Mouse (Mus musculus) cortical plate, adult 2 months (tissue): ENCODE data around the gene Prickle1. TPM values are rescaled to one million over a fixed set of nuclear protein-coding genes. Genes with fewer than 3 reads are reported as not detected.
A peak's percentile ranks its signal among the peaks of the same experiment; 100 is the strongest.

ENCODE experiments used
- H3K27ac ChIP-seq: fragments of 200-500 bp; 2 replicates; pipeline ENCODE4 v1.5.1; 2012; ENCODE audit warnings: low read length, control low read depth, inconsistent platforms; ENCODE audit not compliant: insufficient read depth
- H3K4me1 ChIP-seq: fragments of 200-500 bp; 2 replicates; pipeline ENCODE4 v1.6.1; 2011; ENCODE audit warnings: low read length; ENCODE audit not compliant: control insufficient read depth, insufficient read depth
- H3K4me3 ChIP-seq: fragments of 200-500 bp; 2 replicates; pipeline ENCODE4 v1.5.1; 2011; ENCODE audit warnings: mild to moderate bottlenecking, low read length, control low read depth; ENCODE audit not compliant: insufficient read depth
- CTCF ChIP-seq: fragments of 200-500 bp; IDR thresholded peaks from 2 replicates; pipeline ENCODE4 v1.5.1; 2011; ENCODE audit warnings: mild to moderate bottlenecking, control low read depth, low read length; ENCODE audit not compliant: insufficient read depth; ENCODE audit errors: extremely low read depth
- POLR2A ChIP-seq: fragments of 200-500 bp; IDR thresholded peaks from 2 replicates; pipeline ENCODE4 v1.6.1; 2011; ENCODE audit warnings: mild to moderate bottlenecking, low read length, control low read depth; ENCODE audit not compliant: insufficient read depth; ENCODE audit errors: extremely low read depth
- polyA plus RNA-seq: library from polyadenylated mRNA; depleted of rRNA; stranded (reverse); fragments of >200 nt; gene quantifications from 2 replicates; pipeline ENCODE4 v1.2.3, GENCODE M21; 2012

Gene Prickle1
- polyA plus RNA-seq, 1 experiment, result 51.8 TPM

DNA sequence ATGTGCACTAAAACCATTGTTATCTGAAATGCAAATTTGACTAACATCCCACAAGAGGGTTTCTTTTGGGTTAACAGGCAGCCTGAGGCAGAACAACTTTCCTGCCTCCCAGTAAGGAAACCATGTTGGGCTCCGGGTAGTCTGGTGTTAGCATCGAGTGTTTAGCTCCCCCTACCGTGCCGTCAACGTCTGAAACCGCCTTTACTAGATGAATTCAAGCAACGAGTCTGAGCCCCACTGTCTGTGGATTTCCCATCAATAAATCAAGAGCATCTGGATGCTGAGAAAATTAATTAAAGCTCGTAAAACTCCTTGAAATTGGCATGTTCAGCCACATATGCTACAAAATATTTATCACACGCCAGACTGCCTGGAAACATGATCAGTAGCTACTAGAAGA, 15.8 kb downstream of the Prickle1 start:
- peak; percentile 29; the same call in 1 of the 2 replicates for TF ChIP-seq CTCF
- TF ChIP-seq POLR2A, result no peak
- Histone ChIP-seq H3K27ac (no peak overlapping the region), H3K4me3 (no peak overlapping the region), H3K4me1 (peaks cover 4% of the 10 kb centered on the region)

DNA sequence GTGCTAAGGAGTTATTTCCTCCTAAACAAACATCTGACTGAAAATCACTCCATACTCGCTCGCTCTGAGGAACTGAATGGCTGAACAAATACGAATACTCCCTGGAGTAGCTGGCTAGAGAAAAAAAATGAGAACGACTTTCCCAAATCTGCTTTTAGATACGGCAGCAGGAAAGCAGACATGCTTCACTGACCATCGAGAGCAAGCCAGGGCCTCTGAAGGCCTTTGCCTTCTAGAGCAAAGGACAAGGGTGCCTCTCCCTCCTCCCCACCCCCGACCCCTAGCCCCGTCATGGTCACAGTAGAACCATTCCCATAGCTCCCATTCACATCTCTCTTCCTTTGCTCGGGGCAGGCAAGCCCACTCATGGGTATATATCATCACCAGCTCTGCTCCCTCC, 16.6 kb downstream of the Prickle1 start:
- Histone ChIP-seq H3K27ac (no peak overlapping the region), H3K4me3 (no peak overlapping the region), H3K4me1 (peaks cover 4% of the 10 kb centered on the region)
- no peak for TF ChIP-seq POLR2A
- no peak for TF ChIP-seq CTCF

DNA sequence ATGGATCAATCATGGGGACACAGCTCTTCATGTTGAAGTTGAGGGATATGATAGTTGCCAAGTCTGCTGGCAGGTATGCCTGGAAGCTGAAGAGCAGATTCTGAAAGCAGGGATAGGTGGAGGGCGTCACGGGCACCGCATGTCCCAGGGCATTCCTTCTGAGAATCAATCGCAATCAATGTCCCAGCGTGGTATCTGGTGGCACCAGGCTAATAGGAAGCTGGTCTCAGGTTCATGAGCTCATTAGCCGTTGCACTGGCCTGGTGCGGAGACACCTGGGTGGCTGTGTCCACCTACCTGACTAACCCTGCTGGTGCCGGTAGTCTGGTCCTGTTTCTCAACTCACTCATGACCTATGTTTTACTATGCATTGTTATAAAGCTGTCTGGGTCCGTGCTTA, 19.3 kb downstream of the Prickle1 start:
- Histone ChIP-seq H3K27ac (no peak overlapping the region), H3K4me3 (no peak overlapping the region), H3K4me1 (peaks cover 2% of the 10 kb centered on the region; the same call in 1 of the 2 replicates)
- TF ChIP-seq POLR2A, result no peak
- no peak for TF ChIP-seq CTCF

DNA sequence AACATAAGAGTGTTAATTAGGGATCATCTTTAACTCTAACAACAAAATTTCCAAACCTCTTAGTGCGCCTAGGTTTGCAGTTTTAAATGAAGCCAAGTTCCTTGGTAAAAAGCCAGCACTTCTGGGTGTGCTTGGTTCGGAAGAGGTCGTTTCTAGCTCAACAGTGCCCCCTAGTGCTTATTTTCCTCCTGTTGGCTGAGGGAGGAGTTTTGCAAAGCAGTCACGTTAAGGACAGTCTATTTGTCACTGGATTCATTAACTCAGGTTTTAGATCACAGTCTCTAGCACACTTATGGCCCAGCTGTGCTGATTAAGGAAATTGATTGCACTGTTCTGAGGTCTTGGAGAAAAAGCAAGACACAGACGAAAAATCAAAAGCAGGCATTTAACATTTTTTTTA, 19.8 kb downstream of the Prickle1 start:
- peak; percentile 84 for TF ChIP-seq CTCF
- TF ChIP-seq POLR2A, result no peak
- no peak overlapping the region for H3K27ac ChIP-seq
- no peak overlapping the region for H3K4me3 ChIP-seq
- H3K4me1 ChIP-seq, result peaks cover 2% of the 10 kb centered on the region; the same call in 1 of the 2 replicates

DNA sequence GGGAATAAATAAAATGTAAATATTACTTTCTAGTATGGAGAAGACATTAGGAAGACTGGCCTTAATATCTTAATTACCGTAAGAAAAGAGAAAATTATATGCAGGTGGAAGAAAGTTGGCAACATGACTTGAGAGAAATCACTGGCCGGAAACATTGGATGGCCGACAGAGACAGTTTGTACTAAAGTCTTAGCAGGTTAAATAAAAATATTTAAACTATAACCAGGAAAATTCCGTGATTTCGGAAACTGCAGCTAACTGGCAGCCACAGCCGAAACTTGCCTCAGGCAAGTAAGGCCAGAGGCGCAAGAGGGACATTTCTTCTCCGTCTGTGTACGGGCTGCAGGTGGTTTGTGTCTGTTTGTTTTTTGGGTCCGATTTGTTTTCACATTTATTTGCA, 22.8 kb downstream of the Prickle1 start:
- Histone ChIP-seq H3K4me3 (no peak overlapping the region), H3K27ac (no peak overlapping the region), H3K4me1 (peaks cover 7% of the 10 kb centered on the region)
- TF ChIP-seq POLR2A (no peak), CTCF (no peak)

DNA sequence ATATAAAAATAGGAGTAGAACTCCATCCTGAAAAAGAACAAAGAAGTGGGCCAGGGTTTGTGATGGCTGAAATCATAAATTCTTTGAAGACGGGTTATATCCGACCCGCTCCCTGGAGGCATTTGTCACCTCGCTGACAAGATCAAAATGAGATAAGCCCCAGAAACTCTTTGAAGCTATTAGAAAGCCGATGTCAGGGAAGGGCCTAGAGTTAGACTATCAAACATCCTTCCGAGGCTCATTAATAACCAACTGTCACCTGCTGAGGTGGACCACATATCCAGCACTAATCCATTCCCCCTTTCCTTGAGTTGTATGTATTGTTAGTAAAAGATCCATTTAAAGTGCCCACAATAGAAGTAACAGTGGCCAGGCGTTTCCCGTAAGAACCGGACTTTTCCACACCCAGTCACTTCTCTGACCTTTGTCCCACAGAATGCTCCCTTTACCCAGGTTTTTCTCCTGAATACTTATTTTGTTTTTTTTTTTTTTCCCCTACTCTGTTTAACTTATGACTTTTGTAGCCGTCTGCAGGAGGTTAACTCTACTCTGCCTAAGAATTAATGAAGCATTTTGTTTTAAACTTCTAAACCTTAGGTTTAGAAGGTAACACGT, 24.7 kb downstream of the Prickle1 start:
- peaks cover 12% of the 10 kb centered on the region for H3K4me1 ChIP-seq
- TF ChIP-seq CTCF, result no peak
- no peak for TF ChIP-seq POLR2A

DNA sequence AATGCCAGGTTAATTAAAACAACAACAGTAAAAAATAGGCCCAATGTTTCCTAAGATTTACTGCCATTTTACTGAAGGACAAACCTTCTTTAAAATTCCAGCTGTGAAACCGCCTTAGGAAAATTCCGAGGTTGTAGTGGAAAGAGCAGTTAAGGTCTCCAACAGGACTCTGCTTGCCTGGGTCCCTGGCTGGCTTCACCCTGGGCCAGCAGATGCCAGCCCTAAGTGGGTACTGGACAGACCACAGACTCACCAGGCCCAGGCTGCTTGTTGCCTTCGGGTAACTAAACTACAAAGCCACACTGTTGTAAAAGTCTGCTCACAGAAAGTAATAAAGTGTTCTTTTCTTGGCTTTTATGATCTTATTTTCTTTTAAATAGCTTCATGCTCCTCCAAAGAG, 26.8 kb downstream of the Prickle1 start:
- TF ChIP-seq POLR2A (no peak), CTCF (no peak)
- Histone ChIP-seq H3K4me3 (no peak overlapping the region), H3K4me1 (peaks cover 12% of the 10 kb centered on the region)

More for the DNA sequence above, 24.7 kb downstream of the Prickle1 start:
- Histone ChIP-seq H3K27ac (no peak overlapping the region), H3K4me3 (no peak overlapping the region)

DNA sequence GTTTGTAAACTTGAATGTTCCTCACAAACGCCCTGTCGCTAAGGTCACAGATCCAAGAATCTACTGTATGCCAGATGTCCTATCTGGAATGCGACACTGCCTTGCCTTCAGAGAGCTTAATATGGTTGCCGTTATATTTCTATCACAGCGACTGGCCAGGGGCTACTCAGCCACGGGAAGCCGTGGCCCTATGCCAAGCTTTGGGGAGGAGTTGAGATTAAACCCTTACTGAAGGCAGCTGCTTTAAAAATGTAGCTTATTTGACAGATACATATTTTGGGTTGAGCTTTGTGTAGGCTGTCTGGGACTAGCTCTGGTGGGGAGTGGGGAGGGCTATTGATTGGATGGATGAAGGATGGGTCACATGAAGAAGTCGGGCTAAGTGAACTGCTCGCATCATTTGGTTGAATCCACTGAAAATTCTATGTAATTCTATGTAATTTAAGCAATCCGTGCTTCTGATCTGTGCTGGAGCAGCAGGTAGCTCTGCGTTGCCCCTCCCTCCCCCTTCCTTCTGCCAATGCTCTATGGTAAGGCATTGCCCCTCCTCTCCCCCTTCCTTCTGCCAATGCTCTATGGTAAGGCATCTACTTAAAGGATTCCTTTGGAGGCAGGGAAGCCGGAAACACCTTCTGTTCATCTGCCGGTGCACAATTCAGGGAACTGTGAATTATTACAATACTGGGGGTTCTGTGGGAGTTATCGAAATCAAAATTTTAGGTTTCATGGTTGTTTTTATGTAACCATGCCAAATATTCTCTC, 28.0 kb downstream of the Prickle1 start:
- Histone ChIP-seq H3K4me3 (no peak overlapping the region), H3K4me1 (peaks cover 12% of the 10 kb centered on the region), H3K27ac (no peak overlapping the region)
- no peak for TF ChIP-seq CTCF
- no peak for TF ChIP-seq POLR2A

More for the DNA sequence above, 26.8 kb downstream of the Prickle1 start:
- H3K27ac ChIP-seq, result no peak overlapping the region

DNA sequence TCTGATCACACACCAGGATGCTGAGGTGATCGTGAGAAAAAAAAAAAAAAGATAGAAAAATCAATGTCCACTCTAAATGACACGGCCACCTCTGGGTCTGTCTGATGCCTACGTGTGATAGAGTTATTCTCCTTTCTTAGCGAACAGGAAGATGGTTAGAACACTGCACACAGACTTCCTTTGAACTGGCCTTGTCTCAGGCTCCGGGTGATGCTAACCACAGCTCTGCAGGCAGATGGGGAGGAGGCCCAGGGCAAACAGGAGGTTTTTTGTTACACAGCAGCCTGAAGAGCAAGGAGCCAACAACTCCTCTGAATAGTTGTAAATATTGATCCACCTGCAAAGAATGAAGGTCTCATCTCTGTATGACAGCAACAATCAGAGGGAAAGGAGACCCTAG, 32.2 kb downstream of the Prickle1 start:
- TF ChIP-seq CTCF (no peak), POLR2A (no peak)
- Histone ChIP-seq H3K27ac (no peak overlapping the region), H3K4me3 (no peak overlapping the region), H3K4me1 (peaks cover 12% of the 10 kb centered on the region)

DNA sequence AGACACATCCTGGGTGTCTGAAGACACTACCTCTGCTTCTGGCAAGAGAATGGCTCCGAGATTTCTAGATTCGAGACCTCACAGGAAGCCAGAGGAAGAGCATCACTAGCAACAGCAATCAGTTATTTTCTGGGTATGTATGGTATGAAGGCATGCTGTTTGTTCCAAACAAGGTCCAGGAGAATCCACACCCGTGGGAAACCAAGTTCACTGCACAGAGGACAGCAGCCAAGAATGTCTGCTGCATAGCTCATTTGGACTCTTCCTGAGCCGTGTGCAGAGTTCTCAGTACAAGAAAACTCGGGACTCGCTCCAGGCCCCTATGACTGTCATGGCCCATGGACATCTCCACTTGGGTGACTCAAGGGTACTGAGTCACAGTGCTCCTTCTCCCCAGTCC, 34.2 kb downstream of the Prickle1 start:
- no peak for TF ChIP-seq POLR2A
- no peak for TF ChIP-seq CTCF
- Histone ChIP-seq H3K4me1 (peaks cover 3% of the 10 kb centered on the region), H3K27ac (no peak overlapping the region)

More for the DNA sequence above, 34.2 kb downstream of the Prickle1 start:
- no peak overlapping the region for H3K4me3 ChIP-seq
